In the genomic region with DNA sequence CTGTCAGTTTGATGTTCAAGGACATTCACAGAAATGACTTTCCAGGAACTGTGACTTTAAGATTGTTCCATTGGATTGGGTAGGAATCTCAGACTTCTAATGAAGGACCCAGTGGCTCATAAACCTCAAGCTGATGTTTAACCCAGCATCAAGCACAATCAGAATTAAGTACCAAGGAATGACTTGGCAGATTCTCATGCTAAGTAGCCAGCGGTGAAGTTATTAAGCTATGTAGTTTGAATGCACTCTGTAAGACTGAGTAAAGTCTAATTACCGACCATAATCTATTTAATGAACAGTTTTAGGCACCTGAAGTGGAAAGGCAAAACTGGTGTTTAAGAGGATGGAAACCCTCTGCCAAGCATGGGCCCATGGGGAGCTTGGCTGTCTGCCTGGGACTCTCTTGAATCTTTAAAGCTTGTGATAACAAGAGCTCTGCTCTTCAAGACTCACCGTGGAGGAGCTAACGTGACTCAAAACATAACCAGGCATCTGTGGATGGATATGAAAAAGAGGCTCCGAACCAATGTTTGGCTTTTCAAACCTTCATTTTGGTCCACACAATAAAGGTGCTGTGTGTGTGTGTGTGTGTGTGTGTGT, we compare ENCODE assay signal across 18 mouse cellular contexts. TPM values are rescaled to one million over a fixed set of nuclear protein-coding genes. Genes with fewer than 3 reads are reported as not detected.
DNase-seq lines count a peak whose midpoint lies in the region; ATAC-seq and TF ChIP-seq lines count a peak whose summit lies in the region.
"Had no signal": no experiment of that assay in that cellular context is flagged by ENCODE, and none has a peak within 500 bp of the region (broad histone marks: within the 10 kb centered on the region; RNA-seq: fewer than 3 reads in every experiment).

No protein-coding gene starts in this region.

- no peak overlapping the region for H3K9ac ChIP-seq in heart, embryonic 11.5 days (ENCODE audit: low read depth, low read length)
- H3K9ac ChIP-seq: hindbrain, embryonic 13.5 days; liver, embryonic 13.5 days had no signal

- WGBS in heart, embryonic 11.5 days (ENCODE audit: insufficient replicate concordance), result 63% methylated on average over 5 of the region's 5 CpGs

- no peak overlapping the region for H3K4me3 ChIP-seq in heart, embryonic 11.5 days (ENCODE audit: low read depth, low read length)
- H3K4me3 ChIP-seq: hindbrain, embryonic 13.5 days; liver, embryonic 13.5 days; megakaryocyte, embryonic 14.5 days had no signal

- DNase-seq in heart, adult 8-10 months (ENCODE audit: low spot score), result peak; percentile 27
- peak; percentile 26 for DNase-seq in brain, embryonic 14.5 days (ENCODE audit: low read depth)
- DNase-seq in heart, postnatal 36 days, result peak; percentile 18
- peak; percentile 53 to 55 for DNase-seq in kidney, postnatal 25 days
- no peak for DNase-seq in thymus, postnatal 36 days
- no peak for DNase-seq in urinary bladder, adult 18-20 months (ENCODE audit: low spot score in 2 of 2)
- DNase-seq: adrenal gland, adult 8-10 months; gastrocnemius, postnatal 14 days; liver, embryonic 13.5 days; right cerebral cortex, postnatal 14 days; thymus, postnatal 25 days had no signal

- H3K4me1 ChIP-seq in heart, embryonic 11.5 days (ENCODE audit: control insufficient read depth, insufficient read depth, low read length), result 0 out of 2 replicates have a peak, but pooled peaks cover 4% of the 10 kb centered on the region
- H3K4me1 ChIP-seq: hindbrain, embryonic 13.5 days; liver, embryonic 13.5 days had no signal

- no peaks in the 10 kb centered on the region for H3K9me3 ChIP-seq in heart, embryonic 11.5 days (replicated peaks; ENCODE audit: control insufficient read depth, low read length)
- H3K9me3 ChIP-seq: hindbrain, embryonic 13.5 days; liver, embryonic 13.5 days; megakaryocyte, embryonic 14.5 days had no signal

- ATAC-seq in heart, embryonic 11.5 days (replicated peaks; ENCODE audit: insufficient number of reproducible peaks, low FRiP score, low TSS enrichment), result no peak
- ATAC-seq: midbrain, embryonic 16.5 days had no signal

- intact Hi-C loops in heart, postnatal 36 days (cut with DNase I), result no loop called here

- TF ChIP-seq CTCF in brain, embryonic 14.5 days (IDR thresholded peaks at IDR 0.05; ENCODE audit: borderline replicate concordance, extremely low read depth, insufficient read depth, insufficient read length), result no peak

- no peak overlapping the region for H3K27ac ChIP-seq in heart, embryonic 11.5 days (ENCODE audit: low read depth, low read length)
- H3K27ac ChIP-seq: hindbrain, embryonic 13.5 days; liver, embryonic 13.5 days had no signal

- no peak overlapping the region for H3K4me2 ChIP-seq in heart, embryonic 11.5 days
- H3K4me2 ChIP-seq: hindbrain, embryonic 13.5 days; liver, embryonic 13.5 days had no signal

- no peaks in the 10 kb centered on the region for H3K36me3 ChIP-seq in heart, embryonic 11.5 days (ENCODE audit: control insufficient read depth, insufficient read depth, low read length)
- H3K36me3 ChIP-seq: hindbrain, embryonic 13.5 days; liver, embryonic 13.5 days had no signal

- TF ChIP-seq POLR2A in brain, embryonic 14.5 days (IDR thresholded peaks at IDR 0.05; ENCODE audit: borderline replicate concordance, extremely low read depth, insufficient read depth, insufficient read length, poor library complexity, severe bottlenecking), result no peak

- H3K27me3 ChIP-seq in heart, embryonic 11.5 days (ENCODE audit: control insufficient read depth, insufficient read depth, low read length), result no peaks in the 10 kb centered on the region

RNA-seq across cellular contexts. Expression of a gene that starts 6.7 kb away (rescaled TPM):
- total RNA-seq in heart, adult 8-10 months (2022), result 1 to 10 TPM; 1.8 to 3.5 (median 2.1) TPM
- polyA plus RNA-seq in heart, embryonic 11.5 days (2014; fragmentation: Nextera tagmentation; extraction: Ambion mirVana), result 0.11 and 0.32 TPM in 2 replicates
- 0.11 and 0.33 TPM in 2 replicates for polyA plus RNA-seq in brain, embryonic 14.5 days (2012; rRNA removed)
- total RNA-seq in heart, postnatal 36 days (2021), result 1 to 10 TPM; 2.2 to 2.4 TPM
- polyA plus RNA-seq: C2C12; embryonic facial prominence, embryonic 11.5 days; neural tube, embryonic 11.5 days had no signal

RNA-seq across cellular contexts. Expression of a gene that starts 31.9 kb away (rescaled TPM):
- total RNA-seq in heart, adult 8-10 months (2022), result under 1 TPM; 0.35 to 0.69 (median 0.46) TPM
- 0.07 TPM in 1 of 2 replicates, not detected in the other for polyA plus RNA-seq in heart, embryonic 11.5 days (2014; fragmentation: Nextera tagmentation; extraction: Ambion mirVana)
- polyA plus RNA-seq in brain, embryonic 14.5 days (2012; rRNA removed), result 0.05 and 0.08 TPM in 2 replicates
- total RNA-seq in heart, postnatal 36 days (2021), result under 1 TPM; 0.42 to 0.49 TPM
- polyA plus RNA-seq: embryonic facial prominence, embryonic 11.5 days; midbrain, embryonic 16.5 days had no signal

RNA-seq across cellular contexts. Expression of a gene that starts 58.4 kb away (rescaled TPM):
- total RNA-seq in heart, adult 8-10 months (2022), result 1 to 10 TPM; 5.2 to 6.5 (median 5.8) TPM
- 0.31 and 0.94 TPM in 2 replicates for polyA plus RNA-seq in heart, embryonic 11.5 days (2014; fragmentation: Nextera tagmentation; extraction: Ambion mirVana)
- 0.05 and 0.07 TPM in 2 replicates for polyA plus RNA-seq in brain, embryonic 14.5 days (2012; rRNA removed)
- total RNA-seq in heart, postnatal 36 days (2021), result 1 to 10 TPM; 5.3 to 6.7 TPM
- polyA plus RNA-seq: neural tube, embryonic 11.5 days had no signal

Comparison
In these comparisons a context has a peak if more than half of its experiments do, and no peak if none do; other contexts are left out.
1. DNase-seq: peak in heart, adult 8-10 months (single experiment), brain, embryonic 14.5 days (single experiment), heart, postnatal 36 days (2 of 2) and kidney, postnatal 25 days (2 of 2); none in thymus, postnatal 36 days (0 of 2) and urinary bladder, adult 18-20 months (0 of 2).